Mouse (Mus musculus) embryo, embryonic 9.5 days (tissue): ENCODE data around the gene Magohb.

Experiments used
- DNase-seq: peaks from one replicate; pipeline ENCODE4 v3.0.0-alpha.2; 2017; ENCODE audit errors: extremely low spot score

Gene Magohb

GRCm38 (mm10) chr6:131262009-131262408, 31.0 kb downstream of the Magohb start:
- no peak for DNase-seq

- no peak for DNase-seq
Observed at GRCm38 (mm10) chr6:131247206-131247605, 45.8 kb downstream of the Magohb start, which contains the start of gene Klra2. Gene Klra2, minus strand, starts transcription at chr6:131247362.

GRCm38 (mm10) chr6:131245081-131245480, 48.0 kb downstream of the Magohb start:
- DNase-seq, result no peak
